Mouse (Mus musculus): Measurements from ENCODE around the gene Scgb1c1. TPM values are rescaled to one million over a fixed set of nuclear protein-coding genes. Genes with fewer than 3 reads are reported as not detected.

The Scgb1c1 gene
- polyA plus RNA-seq, 1 experiment, result not detected

DNA sequence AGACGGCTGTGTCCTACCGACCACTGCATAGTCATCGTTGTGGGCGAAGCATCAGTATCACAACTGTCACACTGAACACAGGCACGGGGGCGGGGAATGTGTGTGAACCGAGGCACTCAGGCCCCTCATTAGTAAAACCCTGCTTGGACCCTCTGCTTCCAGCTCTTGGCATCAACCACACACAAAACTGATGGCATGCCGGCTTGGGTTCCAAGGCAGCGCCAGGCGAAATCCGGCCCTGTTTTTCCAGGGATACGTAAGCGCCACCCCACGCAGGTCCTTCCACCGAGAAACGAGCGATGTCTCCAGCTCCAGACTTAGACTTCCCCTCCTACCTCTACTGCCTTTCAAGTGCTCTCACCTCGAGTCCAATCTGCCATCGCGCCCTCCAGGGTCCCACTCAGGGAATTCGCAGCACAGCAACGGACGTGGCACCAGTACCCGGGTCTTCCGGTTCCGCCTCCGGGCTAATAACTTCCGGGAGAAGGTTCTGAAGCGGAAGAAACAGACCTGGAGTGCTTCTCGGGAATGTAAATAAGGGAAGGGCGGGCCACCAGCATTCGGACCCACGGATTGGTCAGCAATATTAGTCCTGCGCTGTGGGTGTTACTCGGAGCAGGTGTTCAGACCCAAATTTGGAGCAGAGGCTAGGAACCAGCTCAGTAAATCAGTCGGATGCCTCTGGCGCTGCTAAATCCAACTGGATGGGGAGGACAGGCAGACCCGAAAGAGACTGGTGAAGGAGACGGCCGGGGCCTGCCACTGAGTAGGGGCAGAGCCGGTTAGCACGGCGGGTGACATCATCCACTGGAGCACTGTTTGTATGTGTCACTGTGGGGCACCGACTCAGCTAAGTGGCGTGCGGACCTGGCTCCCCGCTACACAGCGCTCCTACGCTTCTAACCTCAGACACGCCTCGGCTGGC lies 10.8 kb downstream of the Scgb1c1 start, which contains the start of gene Gm45785:
Gm45785 (minus strand) TSS at position 472 of the 925 bp plus-strand sequence.
- TF ChIP-seq GATA1 (IDR thresholded peaks at IDR 0.05; ENCODE audit: low read length), result no peak

DNA sequence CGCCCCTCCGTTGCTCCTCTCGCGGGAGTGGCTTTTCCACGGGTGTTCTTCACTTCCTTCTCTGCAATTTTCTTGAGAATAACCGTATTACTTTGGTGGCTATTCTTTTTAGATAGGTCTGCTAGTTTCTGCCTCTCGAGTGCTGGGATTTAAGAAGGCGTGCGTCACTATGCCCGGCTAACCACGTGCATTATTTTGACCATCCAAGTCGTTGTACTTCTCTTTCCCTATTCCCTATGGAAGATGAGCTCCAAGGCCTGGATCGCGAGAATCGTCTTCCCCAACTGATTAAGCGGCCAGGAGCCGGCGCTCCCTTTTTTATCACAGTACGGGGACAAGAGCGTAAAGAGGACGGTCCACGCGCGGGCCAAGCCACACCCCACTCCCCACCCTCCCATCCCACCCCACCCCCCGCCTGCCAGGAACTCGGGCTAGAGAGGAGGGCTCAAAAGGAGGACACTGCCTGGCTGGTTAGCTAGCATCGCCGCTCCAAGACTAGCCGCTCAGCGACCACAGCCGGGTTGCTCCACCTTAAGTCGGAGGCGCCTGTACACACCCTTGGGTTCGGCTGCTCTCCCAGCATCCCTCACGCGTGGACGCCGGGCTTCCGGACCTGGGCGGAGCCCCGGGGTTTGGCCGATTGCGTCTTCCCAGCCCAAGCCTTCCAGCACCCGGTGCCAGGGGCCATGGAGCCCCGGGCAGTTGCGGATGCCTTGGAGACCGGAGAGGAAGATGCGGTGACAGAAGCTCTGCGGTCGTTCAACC lies 11.6 kb downstream of the Scgb1c1 start, which contains the start of gene Ric8a:
Ric8a (plus strand) TSS at position 173 of the 765 bp plus-strand sequence.
- TF ChIP-seq GATA1 (IDR thresholded peaks at IDR 0.05; ENCODE audit: low read length), result no peak

DNA sequence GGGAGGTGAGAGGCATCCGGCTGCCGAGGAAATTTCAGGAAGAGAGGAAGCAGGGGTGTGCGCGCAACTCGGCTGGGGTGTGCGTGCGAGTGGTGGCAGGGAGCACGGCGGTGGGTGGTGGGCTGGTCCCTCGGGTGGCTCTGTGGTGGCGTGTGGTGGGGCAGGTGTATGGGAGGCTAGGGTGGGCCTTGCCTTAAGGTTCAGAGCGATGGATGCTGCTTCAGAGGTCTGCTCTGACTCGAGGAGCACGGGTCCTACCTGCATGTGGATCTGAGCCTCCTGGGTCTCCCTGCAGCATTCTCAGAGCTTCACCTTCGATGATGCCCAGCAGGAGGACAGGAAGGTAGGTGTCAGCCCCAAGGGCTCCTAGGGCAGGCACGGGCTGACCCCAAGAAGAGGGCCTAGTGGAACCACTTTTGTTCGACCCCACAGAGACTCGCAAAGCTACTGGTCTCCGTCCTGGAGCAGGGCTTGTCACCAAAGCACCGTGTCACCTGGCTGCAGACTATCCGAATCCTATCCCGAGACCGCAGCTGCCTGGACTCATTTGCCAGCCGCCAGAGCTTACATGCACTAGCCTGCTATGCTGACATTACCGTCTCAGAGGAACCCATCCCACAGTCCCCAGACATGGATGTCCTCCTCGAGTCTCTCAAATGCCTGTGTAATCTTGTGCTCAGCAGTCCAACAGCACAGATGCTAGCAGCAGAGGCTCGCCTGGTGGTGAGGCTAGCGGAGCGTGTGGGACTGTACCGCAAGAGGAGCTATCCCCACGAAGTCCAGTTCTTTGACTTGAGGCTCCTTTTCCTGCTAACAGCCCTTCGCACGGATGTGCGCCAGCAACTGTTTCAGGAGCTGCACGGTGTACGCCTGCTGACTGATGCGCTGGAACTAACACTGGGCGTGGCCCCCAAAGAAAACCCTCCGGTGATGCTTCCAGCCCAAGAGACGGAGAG lies 12.5 kb downstream of the Scgb1c1 start, which contains the start of gene Bet1l:
Bet1l (minus strand) TSS at position 28 of the 956 bp plus-strand sequence.
- no peak for TF ChIP-seq GATA1 (IDR thresholded peaks at IDR 0.05; ENCODE audit: low read length)

DNA sequence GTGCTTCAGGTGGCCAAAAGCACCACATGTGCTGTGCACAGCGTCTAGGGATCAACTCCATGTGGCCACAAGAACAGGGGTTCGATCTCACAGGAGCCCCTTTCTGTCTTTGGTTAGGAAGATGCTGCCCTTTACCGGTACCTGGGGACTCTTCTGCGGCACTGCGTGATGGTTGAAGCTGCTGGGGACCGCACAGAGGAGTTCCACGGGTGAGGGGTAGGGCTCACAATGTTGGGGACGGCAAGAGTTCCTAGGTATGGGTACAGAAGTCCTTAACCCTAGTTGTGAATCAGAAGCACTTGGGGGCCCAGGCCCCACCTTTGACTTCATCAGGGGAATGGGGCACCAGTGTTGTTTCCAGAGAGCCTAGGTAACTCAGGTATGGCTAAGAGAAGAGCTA lies 13.4 kb downstream of the Scgb1c1 start:
- no peak for TF ChIP-seq GATA1 (IDR thresholded peaks at IDR 0.05; ENCODE audit: low read length)

DNA sequence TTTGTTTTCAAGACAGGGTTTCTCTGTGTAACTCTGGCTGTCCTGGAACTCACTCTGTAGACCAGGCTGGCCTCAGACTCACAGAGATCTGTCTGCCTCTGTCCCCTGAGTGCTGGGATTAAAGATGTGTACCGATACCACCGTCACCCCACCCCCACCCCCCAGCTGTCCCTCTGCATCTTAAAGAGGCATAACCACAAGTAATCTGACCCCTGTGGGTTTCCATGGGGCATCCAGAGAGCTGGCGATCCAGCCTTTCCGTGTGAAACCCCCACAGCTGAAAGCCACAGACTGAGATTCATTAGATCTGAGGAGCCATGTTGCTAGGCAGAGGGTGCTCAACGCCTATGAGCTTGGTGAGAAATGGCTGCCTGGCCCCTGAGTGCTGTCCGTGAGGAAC lies 14.7 kb downstream of the Scgb1c1 start:
- TF ChIP-seq GATA1 (IDR thresholded peaks at IDR 0.05; ENCODE audit: low read length), result no peak

DNA sequence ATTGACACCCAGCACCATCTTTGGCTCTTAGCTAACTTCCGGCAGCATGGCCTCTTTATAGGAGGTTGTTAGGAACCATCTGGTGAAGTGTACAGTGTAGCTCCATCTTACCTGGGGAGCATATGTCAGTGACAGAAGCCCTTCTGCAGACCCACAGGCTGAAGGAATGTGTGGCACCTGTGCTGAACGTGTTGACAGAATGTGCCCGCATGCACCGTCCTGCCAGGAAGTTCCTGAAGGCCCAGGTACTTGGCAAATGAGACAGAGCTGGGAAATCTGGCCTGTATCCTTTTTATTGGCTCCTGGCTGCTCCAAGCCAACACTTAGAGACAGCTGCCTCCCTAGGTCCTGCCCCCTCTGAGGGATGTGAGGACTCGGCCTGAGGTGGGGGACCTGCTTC lies 15.4 kb downstream of the Scgb1c1 start:
- TF ChIP-seq GATA1 (IDR thresholded peaks at IDR 0.05; ENCODE audit: low read length), result no peak

DNA sequence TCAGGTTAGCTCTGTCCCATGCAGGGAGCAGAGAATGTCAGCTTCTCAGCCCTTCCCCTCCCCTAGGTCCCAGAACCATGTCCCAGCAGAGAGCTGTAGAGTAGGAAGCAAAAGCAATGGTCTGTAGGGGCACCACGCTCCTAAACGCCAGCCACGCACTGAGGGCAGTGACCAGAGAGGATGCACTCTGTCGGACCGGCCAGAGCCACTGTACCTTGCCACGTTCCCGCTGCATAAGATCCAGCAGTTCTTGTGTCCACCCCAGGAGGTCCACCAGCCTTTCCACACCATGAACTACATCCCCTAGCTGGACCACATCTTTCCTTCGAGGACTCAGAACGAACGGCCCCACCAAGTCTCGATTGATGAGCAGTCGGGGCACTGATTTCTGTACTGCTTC lies 19.4 kb downstream of the Scgb1c1 start:
- no peak for TF ChIP-seq GATA1 (IDR thresholded peaks at IDR 0.05; ENCODE audit: low read length)

DNA sequence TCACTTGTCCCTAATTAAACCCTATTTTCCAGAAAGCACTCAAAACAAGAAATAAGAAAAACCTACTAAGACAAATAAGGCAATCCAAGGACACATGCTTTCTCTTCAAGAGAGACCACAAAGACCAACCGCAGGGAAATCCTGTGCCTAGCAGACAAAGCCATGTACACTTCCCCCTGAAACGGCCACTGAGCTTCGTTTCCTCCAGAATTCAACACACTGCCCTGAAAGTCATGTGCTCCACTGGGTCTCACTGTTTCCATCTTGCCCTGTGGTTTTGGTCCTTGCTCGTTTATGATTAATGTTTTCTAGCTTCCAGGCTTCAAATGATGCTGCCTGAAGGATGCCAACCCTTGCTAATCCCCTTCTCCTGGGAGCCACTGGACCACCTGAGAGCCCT lies 28.9 kb downstream of the Scgb1c1 start:
- no peak for TF ChIP-seq GATA1 (IDR thresholded peaks at IDR 0.05; ENCODE audit: low read length)

DNA sequence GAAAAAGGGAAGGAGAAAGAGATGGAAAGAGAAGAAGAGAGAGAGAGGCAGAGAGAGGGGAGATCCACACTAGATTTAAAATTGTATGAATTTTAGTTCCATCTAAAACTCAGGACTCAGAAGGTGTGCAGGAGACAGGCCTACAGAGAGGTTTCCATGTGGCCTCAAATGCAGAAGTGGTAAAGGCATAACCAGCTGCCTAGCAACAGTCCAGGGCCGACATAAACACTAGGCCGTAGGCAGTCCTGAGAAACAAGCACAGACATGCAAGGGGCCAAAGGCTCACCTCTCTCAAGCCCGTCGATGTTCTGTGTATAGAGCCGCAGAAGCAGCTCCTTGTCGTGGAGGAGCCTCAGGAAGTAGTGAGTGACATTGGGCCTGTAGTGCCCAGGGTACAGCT lies 32.0 kb downstream of the Scgb1c1 start:
- TF ChIP-seq GATA1 (IDR thresholded peaks at IDR 0.05; ENCODE audit: low read length), result no peak

DNA sequence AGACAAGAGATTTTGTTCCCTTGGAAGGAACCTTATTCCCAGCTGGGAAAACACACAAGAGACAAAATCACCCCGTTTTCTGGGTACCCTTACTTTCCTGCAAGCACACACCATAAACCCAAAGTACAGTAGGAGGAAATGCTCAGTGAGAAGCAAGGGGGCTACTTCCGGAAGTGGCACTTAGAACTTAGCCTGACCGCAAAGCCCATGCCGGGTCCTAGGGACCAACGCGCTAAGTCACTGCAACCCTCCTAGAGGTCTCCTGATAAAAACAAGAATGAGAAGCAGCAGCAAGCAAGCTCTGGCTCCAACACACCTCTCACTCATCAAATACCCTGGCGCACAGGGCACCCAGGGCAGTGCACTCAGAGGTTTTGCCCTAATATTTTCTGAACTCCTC lies 34.0 kb downstream of the Scgb1c1 start:
- no peak for TF ChIP-seq GATA1 (IDR thresholded peaks at IDR 0.05; ENCODE audit: low read length)

DNA sequence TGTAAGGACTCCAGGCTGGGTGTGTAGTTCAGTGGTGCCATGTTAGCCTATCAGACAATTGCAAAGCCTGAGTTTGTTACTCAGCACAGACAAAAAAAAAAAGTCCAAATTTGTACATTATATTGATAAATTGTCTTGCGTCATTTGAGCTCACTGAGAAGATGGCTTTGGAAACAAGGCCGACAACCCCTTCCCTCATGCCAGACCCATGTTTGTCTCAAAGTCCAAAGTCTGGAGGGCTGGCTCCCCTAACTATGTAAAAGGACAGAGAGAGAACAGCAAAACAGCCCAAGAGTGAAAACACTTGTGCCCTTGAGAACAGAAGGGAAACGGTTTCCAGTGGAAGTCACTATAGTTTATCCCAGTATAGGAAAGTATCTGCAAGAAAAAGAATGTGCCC lies 35.1 kb downstream of the Scgb1c1 start:
- no peak for TF ChIP-seq GATA1 (IDR thresholded peaks at IDR 0.05; ENCODE audit: low read length)

DNA sequence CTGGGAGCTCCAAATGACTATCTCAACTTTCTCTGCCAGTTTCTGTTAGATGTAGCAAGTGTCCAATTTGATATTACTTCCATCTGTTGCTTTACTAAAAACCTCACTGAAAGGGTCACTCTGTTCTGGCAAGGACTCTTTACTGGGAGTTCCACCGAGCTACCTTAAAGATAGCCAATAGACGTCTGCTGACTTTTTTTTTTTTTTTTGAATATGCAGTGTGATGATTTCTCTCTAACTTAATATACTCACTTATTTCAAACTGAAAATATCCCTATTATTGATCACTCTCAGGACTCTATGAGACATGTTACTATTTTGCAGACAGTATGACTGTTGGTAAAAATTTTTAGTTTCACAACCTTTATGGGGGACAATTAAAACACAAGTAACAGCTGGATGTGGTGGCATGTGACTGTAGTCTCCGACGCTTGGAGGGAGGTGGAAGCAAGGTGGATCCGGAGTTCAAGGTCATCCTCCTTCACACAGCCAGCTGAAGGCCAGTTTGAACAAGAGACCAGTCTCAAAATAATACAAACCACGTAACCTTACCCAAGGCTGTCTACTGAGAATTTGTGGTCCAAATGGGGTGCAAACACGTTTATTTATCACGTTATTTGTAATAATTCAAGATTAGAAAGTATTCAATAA lies 35.6 kb downstream of the Scgb1c1 start:
- TF ChIP-seq GATA1 (IDR thresholded peaks at IDR 0.05; ENCODE audit: low read length), result no peak

DNA sequence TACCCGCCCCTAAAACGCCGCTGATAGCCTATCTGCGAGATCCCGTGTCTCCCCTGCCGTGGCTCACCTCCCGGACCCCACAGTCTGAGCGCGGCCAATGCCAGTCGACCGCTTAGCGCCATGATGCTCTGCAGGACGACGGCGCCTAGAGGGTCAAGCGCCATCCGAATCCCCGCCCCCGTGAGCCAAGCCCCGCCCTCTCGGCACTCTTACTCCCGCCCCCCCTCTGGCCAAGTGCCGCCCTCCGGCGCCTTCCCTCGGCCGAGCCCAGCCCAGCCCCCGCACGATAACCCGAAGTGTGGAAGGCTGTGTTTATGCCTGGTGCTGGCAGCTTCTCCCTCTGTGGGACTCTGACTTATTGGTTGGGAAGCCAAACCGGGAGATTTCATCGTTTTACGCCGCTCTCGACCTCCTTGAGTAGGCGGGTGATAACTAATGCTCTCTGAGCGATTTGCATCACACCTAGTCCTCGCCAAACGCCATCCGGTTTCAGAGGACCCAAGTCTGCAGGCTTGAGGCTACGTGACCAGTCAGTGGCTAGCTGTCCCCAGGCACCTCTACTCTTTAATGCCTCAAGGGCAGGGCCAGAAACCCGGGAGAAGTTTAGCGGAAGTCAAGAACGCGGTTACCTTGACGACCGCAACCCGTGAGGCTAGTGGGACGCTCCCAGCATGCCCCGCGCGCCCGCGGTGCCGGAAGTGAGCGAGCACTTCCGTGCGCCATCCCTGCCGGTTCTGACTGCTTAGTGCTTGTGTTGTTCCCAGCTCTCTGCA lies 36.5 kb downstream of the Scgb1c1 start, which contains the start of the genes Psmd13 and Sirt3:
Psmd13 (plus strand) TSS at position 273 of the 773 bp plus-strand sequence.
Sirt3 (minus strand) TSS at position 614 of the 773 bp plus-strand sequence.
- TF ChIP-seq GATA1 (IDR thresholded peaks at IDR 0.05; ENCODE audit: low read length), result no peak

DNA sequence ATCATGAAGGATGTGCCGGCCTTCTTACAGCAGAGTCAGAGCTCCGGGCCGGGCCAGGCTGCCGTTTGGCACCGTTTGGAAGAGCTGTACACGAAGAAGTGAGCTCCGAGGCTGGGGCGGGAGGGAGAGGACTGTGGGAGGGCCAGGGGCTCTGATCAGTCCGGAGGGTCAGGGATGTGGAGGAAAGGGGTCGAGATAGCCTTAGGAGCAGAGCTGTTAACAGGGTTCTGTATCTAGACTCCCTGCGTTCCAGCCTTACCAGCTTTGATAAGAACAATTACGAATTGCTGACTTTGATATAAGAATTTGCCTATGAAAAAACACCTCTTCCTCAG lies 37.1 kb downstream of the Scgb1c1 start:
- TF ChIP-seq GATA1 (IDR thresholded peaks at IDR 0.05; ENCODE audit: low read length), result no peak
